Mouse (Mus musculus) CH12.LX (cell line): ENCODE measurements around the gene Map1lc3b. TPM values are rescaled to one million over a fixed set of nuclear protein-coding genes. Genes with fewer than 3 reads are reported as not detected.

ENCODE experiments used
- DNase-seq: peaks from one replicate; pipeline ENCODE4 v3.0.0-alpha.2; 2013; ENCODE audit errors: extremely low read depth
- H3K27ac ChIP-seq: 2 replicates; pipeline ENCODE4 v1.5.1; 2012; ENCODE audit warnings: low read depth, mild to moderate bottlenecking, control low read depth, moderate library complexity; ENCODE audit not compliant: insufficient read depth
- H3K27me3 ChIP-seq: replicated peaks from 2 replicates; pipeline ENCODE3; 2012; ENCODE audit warnings: inconsistent platforms
- H3K36me3 ChIP-seq, 2 experiments: replicated peaks in 1 of 2; 2 replicates each; pipeline versions ENCODE3 to v1.6.1; 2012; ENCODE audit warnings: inconsistent platforms in 1 of 2, low read length in 1 of 2, mild to moderate bottlenecking in 1 of 2, mixed read lengths in 1 of 2, moderate library complexity in 1 of 2; ENCODE audit not compliant: control insufficient read depth in 1 of 2, insufficient read depth in 1 of 2
- H3K4me1 ChIP-seq, 2 experiments: 2 replicates each; pipeline ENCODE4 v1.6.1; 2012; ENCODE audit warnings: inconsistent platforms in 1 of 2, moderate library complexity in 1 of 2; ENCODE audit not compliant: insufficient read depth in 2 of 2, control insufficient read depth in 1 of 2
- H3K4me2 ChIP-seq: 2 replicates; pipeline ENCODE4 v1.6.1; 2012; ENCODE audit warnings: low read depth, mild to moderate bottlenecking, control low read depth; ENCODE audit not compliant: poor library complexity, insufficient read depth, severe bottlenecking
- H3K4me3 ChIP-seq, 3 experiments: fragments of 150-350 bp in 1 of 3; sonication (generic) in 1 of 3; replicated peaks in 1 of 3; 2 replicates each; pipeline versions ENCODE3 to v1.5.1; 2011 to 2012; ENCODE audit warnings: low read depth in 2 of 3, low read length in 2 of 3, mild to moderate bottlenecking in 2 of 3, moderate library complexity in 2 of 3, control low read depth in 1 of 3, improper control_type of control experiment in 1 of 3, inconsistent platforms in 1 of 3, mixed read lengths in 1 of 3; ENCODE audit not compliant: poor library complexity in 1 of 3
- H3K79me2 ChIP-seq: replicated peaks from 2 replicates; pipeline ENCODE4 v1.6.1; 2012; ENCODE audit warnings: mild to moderate bottlenecking, moderate library complexity; ENCODE audit not compliant: control insufficient read depth, poor library complexity, insufficient read depth, severe bottlenecking; ENCODE audit errors: extremely low read depth
- H3K9ac ChIP-seq: 2 replicates; pipeline ENCODE4 v1.6.1; 2012; ENCODE audit warnings: low read depth, mild to moderate bottlenecking, control low read depth, moderate library complexity; ENCODE audit not compliant: insufficient read depth
- H3K9me3 ChIP-seq: replicated peaks from 2 replicates; pipeline ENCODE3; 2012; ENCODE audit warnings: low read length, inconsistent platforms, mixed read lengths
- BHLHE40 ChIP-seq: IDR thresholded peaks from 2 replicates; pipeline ENCODE4 v1.6.1; 2011; ENCODE audit warnings: mild to moderate bottlenecking, low read depth, low read length, improper control_type of control experiment
- CHD2 ChIP-seq: IDR thresholded peaks from 2 replicates; pipeline ENCODE4 v1.6.1; 2011; ENCODE audit warnings: low read length, improper control_type of control experiment
- E2F4 ChIP-seq: IDR thresholded peaks from 2 replicates; pipeline ENCODE4 v1.6.1; 2011; ENCODE audit warnings: low read depth, low read length, improper control_type of control experiment; ENCODE audit not compliant: insufficient replicate concordance
- ELF1 ChIP-seq: IDR thresholded peaks from 2 replicates; pipeline ENCODE4 v1.6.1; 2014; ENCODE audit warnings: low read depth, mild to moderate bottlenecking, inconsistent platforms, low read length, improper control_type of control experiment
- EP300 ChIP-seq: IDR thresholded peaks from 2 replicates; pipeline ENCODE4 v1.6.1; 2011; ENCODE audit warnings: low read length, improper control_type of control experiment
- GABPA ChIP-seq: IDR thresholded peaks from 2 replicates; pipeline ENCODE4 v1.6.1; 2012; ENCODE audit warnings: low read depth, low read length, improper control_type of control experiment, inconsistent platforms; ENCODE audit not compliant: insufficient replicate concordance
- HCFC1 ChIP-seq: IDR thresholded peaks from 2 replicates; pipeline ENCODE4 v1.6.1; 2012; ENCODE audit warnings: low read depth, mild to moderate bottlenecking, inconsistent platforms, low read length, improper control_type of control experiment
- MAFK ChIP-seq: IDR thresholded peaks from 2 replicates; pipeline ENCODE4 v1.6.1; 2011; ENCODE audit warnings: low read length, improper control_type of control experiment; ENCODE audit not compliant: insufficient replicate concordance
- MAZ ChIP-seq: IDR thresholded peaks from 2 replicates; pipeline ENCODE4 v1.6.1; 2012; ENCODE audit warnings: low read depth, mild to moderate bottlenecking, inconsistent platforms, low read length, improper control_type of control experiment, moderate library complexity
- MXI1 ChIP-seq: IDR thresholded peaks from 2 replicates; pipeline ENCODE4 v1.6.1; 2011; ENCODE audit warnings: mild to moderate bottlenecking, low read depth, low read length, improper control_type of control experiment
- MYC ChIP-seq: IDR thresholded peaks from 2 replicates; pipeline ENCODE4 v1.6.1; 2011; ENCODE audit warnings: low read depth, mild to moderate bottlenecking, improper control_type of control experiment, low read length
- NELFE ChIP-seq: IDR thresholded peaks from 2 replicates; pipeline ENCODE4 v1.6.1; 2011; ENCODE audit warnings: low read depth, low read length, improper control_type of control experiment
- POLR2A ChIP-seq: IDR thresholded peaks from 2 replicates; pipeline ENCODE4 v1.6.1; 2011; ENCODE audit warnings: low read depth, mild to moderate bottlenecking, improper control_type of control experiment, low read length
- RAD21 ChIP-seq: IDR thresholded peaks from 2 replicates; pipeline ENCODE4 v1.6.1; 2011; ENCODE audit warnings: low read depth, mild to moderate bottlenecking, low read length, improper control_type of control experiment, moderate library complexity
- RCOR1 ChIP-seq: conservative IDR thresholded peaks from 2 replicates; pipeline ENCODE4 v1.6.1; 2012; ENCODE audit warnings: low read depth, mild to moderate bottlenecking, inconsistent platforms, low read length, improper control_type of control experiment
- SIN3A ChIP-seq: IDR thresholded peaks from 2 replicates; pipeline ENCODE4 v1.6.1; 2012; ENCODE audit warnings: low read length, improper control_type of control experiment, inconsistent platforms
- SMC3 ChIP-seq: IDR thresholded peaks from 2 replicates; pipeline ENCODE4 v1.6.1; 2011; ENCODE audit warnings: low read depth, low read length, improper control_type of control experiment
- TBP ChIP-seq: conservative IDR thresholded peaks from 2 replicates; pipeline ENCODE4 v1.6.1; 2011; ENCODE audit warnings: low read depth, low read length, improper control_type of control experiment
- TCF12 ChIP-seq: IDR thresholded peaks from 2 replicates; pipeline ENCODE4 v1.6.1; 2014; ENCODE audit warnings: low read depth, mild to moderate bottlenecking, inconsistent platforms, low read length, improper control_type of control experiment
- UBTF ChIP-seq: IDR thresholded peaks from 2 replicates; pipeline ENCODE4 v1.6.1; 2012; ENCODE audit warnings: low read depth, mild to moderate bottlenecking, inconsistent platforms, low read length, improper control_type of control experiment, moderate library complexity
- ZMIZ1 ChIP-seq: IDR thresholded peaks from 2 replicates; pipeline ENCODE4 v1.6.1; 2012; ENCODE audit warnings: low read depth, mild to moderate bottlenecking, inconsistent platforms, low read length, improper control_type of control experiment
- ZNF384 ChIP-seq: IDR thresholded peaks from 2 replicates; pipeline ENCODE4 v1.6.1; 2012; ENCODE audit warnings: low read depth, low read length, improper control_type of control experiment, inconsistent platforms
- dilution Hi-C: fragments of 300-500 bp; cut with MboI; formaldehyde crosslinking; loops from 2 replicates; pipeline ENCODE4 v1.14.3; 2020; ENCODE audit warnings: low sequenced_read_pairs; ENCODE audit not compliant: extremely low pct_unique_long_range_greater_than_20kb, extremely low pct_ligation_motif_present
- in situ Hi-C: fragments of 300-500 bp; cut with MboI; formaldehyde crosslinking; loops from 3 replicates; pipeline ENCODE4 v1.14.3; 2019; ENCODE audit warnings: low sequenced_read_pairs, low pct_ligation_motif_present, low pct_unique_long_range_greater_than_20kb, mixed read lengths
- polyA plus RNA-seq: library from polyadenylated mRNA; unstranded; fragments of >175 nt; gene quantifications from 2 replicates; pipeline ENCODE4 v1.2.1, GENCODE M21; 2012; ENCODE audit warnings: low read depth; ENCODE audit not compliant: insufficient read length
- total RNA-seq, 2 experiments: library from RNA; depleted of rRNA; stranded (reverse); fragments of 300-350 nt in 1 of 2; fragments of >200 nt in 1 of 2; gene quantifications; 2 replicates each; pipeline ENCODE4 v1.2.3; 2012 to 2014

Gene Map1lc3b
- total and polyA plus RNA-seq, 3 experiments: 45.7 to 55.8 (median 48.9) TPM

DNA sequence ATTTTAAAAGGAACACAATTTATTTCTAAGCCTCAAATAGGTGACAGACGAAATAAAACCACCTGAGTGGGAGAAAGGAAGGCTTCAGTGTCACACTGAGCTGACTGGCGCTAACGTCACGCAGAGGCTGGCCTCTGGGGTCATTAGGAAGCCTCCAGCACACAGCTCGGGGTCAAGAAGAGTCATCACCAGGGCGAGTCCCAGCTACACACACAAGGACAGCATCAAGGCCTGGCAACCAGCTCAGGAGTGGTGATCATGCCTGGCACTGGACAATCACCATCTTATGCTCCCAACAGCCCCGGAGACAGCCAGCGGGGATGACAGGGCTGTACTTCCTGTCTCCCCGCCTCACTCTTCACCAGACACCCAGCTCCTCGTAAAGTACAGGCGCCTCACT, 32.4 kb upstream of the Map1lc3b start:
- H3K36me3 ChIP-seq: peaks cover 51 to 89% of the 10 kb centered on the region in 2 experiments
- dilution Hi-C loops: no loop called here

DNA sequence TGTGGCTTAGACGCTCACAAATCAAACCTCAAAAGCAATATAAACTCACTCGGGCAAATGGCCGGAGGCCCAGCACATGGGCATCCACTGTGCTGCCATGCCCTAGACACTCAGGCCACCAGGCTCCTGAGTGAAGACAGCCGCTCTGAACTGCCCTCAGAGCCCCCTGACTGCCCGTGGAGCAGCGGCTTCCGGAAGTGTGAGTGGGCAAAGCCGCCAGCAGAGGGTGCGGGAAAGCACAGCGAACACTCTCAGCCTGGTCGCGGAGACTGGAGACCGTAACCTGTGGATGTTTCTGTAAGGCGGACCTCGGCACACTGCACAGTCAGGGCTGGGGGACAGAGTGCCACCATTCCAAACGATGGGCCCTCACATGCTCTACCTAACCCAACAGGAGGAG, 31.6 kb upstream of the Map1lc3b start:
- peaks cover 48 to 88% of the 10 kb centered on the region in 2 experiments for H3K36me3 ChIP-seq
- dilution Hi-C loops: no loop called here
- in situ Hi-C loops: loop anchor here (5.0 kb wide), 1 partner anchor 34 kb away; the partner anchor contains the start of gene Map1lc3b

More for the DNA sequence above, 32.4 kb upstream of the Map1lc3b start:
- TF ChIP-seq MXI1: no peak
- TF ChIP-seq CHD2: no peak
- no peak for TF ChIP-seq POLR2A
- TF ChIP-seq ZNF384: no peak
- TF ChIP-seq TBP: no peak
- TF ChIP-seq ELF1: no peak
- no peak for TF ChIP-seq SMC3
- TF ChIP-seq MAFK: no peak
- TF ChIP-seq NELFE: no peak
- no peak for TF ChIP-seq TCF12
- Histone ChIP-seq H3K79me2 (no peaks in the 10 kb centered on the region), H3K27me3 (no peaks in the 10 kb centered on the region), H3K9me3 (no peaks in the 10 kb centered on the region), H3K4me2 (no peak overlapping the region), H3K9ac (no peak overlapping the region), H3K4me1 (no peaks in the 10 kb centered on the region), H3K27ac (no peak overlapping the region), H3K4me3 (no peak overlapping the region)
- DNase-seq: no peak
- in situ Hi-C loops: loop anchor here (5.0 kb wide), 1 partner anchor 35 kb away; the partner anchor contains the start of gene Map1lc3b

More for the DNA sequence above, 31.6 kb upstream of the Map1lc3b start:
- H3K4me3 ChIP-seq: no peak overlapping the region
- no peaks in the 10 kb centered on the region for H3K9me3 ChIP-seq
- H3K4me1 ChIP-seq: no peaks in the 10 kb centered on the region
- H3K79me2 ChIP-seq: no peaks in the 10 kb centered on the region
- H3K4me2 ChIP-seq: no peak overlapping the region
- DNase-seq: no peak
- no peak overlapping the region for H3K27ac ChIP-seq
- no peaks in the 10 kb centered on the region for H3K27me3 ChIP-seq
- TF ChIP-seq SIN3A (no peak), EP300 (no peak), GABPA (no peak), SMC3 (no peak), E2F4 (no peak), UBTF (no peak), RCOR1 (no peak), BHLHE40 (no peak), MYC (no peak), MAFK (no peak), HCFC1 (no peak), MAZ (no peak), ZMIZ1 (no peak), RAD21 (no peak), TBP (no peak)
- TF ChIP-seq, all 38 proteins: peak for 0
- no peak overlapping the region for H3K9ac ChIP-seq
